Mouse (Mus musculus): ENCODE measurements around the gene Gm17026.
A peak's percentile ranks its signal among the peaks of the same experiment; 100 is the strongest.
"Not testable (repeated sequence)": the region's sequence is repeated elsewhere in the genome, so short reads cannot be mapped to it uniquely, and the experiment has no call there.

Gene Gm17026

GRCm38 (mm10) chr14:42259948-42260347 is at the start of gene Gm17026:
Gm17026 (minus strand) TSS chr14:42260048.
- DNase-seq = not testable (repeated sequence)

- DNase-seq = not testable (repeated sequence)
Observed at GRCm38 (mm10) chr14:42297258-42297657, 37.4 kb upstream of the Gm17026 start, which contains the start of gene Gm9611. Gm9611 (minus strand) TSS chr14:42297358.

GRCm38 (mm10) chr14:42216766-42217537 is 42.9 kb downstream of the Gm17026 start:
- peak; percentile 1 to 44 for DNase-seq
